Mouse (Mus musculus) cerebellum, adult 18-20 months (tissue): ENCODE measurements around the gene Car5b.
A peak's percentile ranks its signal among the peaks of the same experiment; 100 is the strongest.

Experiments used
- DNase-seq, 2 experiments: peaks; one replicate each; pipeline ENCODE4 v3.0.0; 2021

Gene Car5b

DNA sequence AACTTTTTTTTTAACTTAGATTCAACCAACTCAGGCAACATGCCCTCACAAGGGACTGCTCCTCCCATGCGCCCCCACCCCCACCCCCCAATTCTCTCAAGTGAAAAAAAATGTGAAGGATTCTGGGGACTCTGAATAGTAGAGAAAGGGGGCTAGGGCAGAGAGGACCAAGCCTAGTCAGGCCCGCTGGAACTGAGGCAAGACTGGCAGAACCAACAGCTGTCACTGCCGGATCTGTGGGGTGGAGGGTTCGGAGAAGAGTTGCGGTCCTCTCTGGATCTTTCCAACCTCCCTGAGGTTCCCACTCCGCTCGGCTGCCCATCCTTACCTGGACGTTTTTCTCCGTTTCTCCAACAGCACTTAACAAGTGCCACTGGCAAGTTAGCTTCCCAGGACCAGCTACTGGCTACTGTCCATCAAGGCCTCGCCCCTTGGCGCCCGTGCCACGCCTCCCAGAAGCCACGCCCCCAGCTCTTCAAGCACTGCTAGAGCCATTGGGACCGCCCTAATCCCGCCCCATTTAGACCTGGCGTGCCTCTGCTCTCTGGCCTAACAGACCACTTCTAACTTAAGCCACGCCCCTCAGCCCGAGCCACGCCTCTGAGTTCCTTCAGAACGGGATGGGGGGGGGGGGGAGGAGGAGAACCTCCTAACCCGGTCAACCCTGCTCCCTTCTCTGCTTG, at the start of gene Car5b:
Gene Car5b, minus strand, starts transcription at position 391 of the 683 bp plus-strand sequence.
- DNase-seq = peak; percentile 33 to 45

DNA sequence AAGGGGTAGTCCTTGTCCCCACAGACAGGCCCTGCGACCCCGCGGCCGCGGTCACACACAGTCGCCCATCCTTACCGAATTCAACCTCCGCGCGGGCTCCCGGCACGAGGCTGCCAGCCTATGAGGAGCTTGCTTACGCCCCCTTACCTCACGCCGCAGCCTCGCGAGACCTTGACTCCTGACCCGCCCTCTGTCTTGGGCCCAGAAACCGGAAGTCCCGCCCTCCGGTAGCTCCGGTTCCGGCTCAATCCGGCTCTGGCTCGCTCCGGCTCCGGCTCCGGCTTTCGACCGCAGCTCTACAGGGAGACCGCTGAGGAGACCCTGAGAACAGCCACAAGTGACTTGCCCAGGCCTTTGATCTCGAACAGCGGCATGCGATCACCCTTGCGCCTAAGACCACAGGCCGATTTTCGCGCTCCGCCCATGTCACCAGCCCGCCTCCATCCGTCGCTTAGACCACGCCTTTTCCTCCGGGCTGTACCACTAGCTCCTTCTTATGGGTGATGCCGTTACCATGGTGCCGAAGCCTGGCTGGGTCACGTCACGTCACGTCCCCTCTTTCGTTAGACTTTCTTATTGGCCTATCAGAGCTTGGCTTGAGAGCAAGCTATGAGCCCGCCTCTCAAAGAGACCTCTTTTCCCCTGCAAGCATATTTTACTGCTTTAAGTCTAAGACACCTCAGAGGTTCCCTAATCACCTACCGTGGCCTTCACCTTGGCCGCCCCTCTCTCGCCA, 48.4 kb upstream of the Car5b start, which contains the start of gene Siah1b:
Gene Siah1b, minus strand, starts transcription at position 454 of the 736 bp plus-strand sequence.
- DNase-seq = peak; percentile 91 to 93

DNA sequence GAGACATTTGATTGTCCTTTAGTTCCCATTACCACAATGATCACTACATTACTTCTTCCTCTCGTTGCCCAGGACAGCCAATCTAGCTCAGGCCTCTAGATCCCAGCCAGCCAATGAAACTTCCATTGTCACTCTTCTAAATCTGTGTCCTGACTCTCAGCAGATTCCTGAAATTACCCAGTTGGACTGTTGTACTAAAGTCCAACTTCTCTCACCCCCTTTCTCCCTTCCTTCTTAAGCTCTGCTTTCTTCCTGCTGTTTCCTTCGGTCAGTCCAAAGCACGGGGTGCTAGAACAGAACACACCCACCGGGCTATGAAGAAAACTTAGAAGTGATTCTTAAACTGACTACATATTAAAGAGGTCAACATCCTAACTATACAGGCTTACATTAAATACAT, 41.2 kb upstream of the Car5b start:
- no peak for DNase-seq

DNA sequence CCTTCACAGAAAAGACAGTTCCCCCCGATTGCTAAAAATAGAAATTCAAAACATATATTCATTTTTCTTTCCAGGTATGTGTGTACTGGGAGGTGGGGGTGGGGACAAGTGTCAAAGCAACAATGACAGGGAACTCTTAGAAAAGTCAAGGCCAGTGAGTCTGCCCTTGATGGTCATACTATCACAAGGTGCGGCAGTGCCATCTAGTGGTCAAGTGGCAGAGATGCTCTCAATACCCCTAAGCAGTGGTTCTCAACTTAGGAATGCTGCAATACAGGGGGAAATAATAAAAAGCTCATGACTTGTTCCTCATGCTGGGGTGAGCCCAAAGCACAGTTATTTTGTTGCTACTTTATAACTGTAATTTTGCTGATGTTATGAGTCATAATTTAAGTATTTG, 38.4 kb upstream of the Car5b start:
- peak; percentile 59 to 64 for DNase-seq

DNA sequence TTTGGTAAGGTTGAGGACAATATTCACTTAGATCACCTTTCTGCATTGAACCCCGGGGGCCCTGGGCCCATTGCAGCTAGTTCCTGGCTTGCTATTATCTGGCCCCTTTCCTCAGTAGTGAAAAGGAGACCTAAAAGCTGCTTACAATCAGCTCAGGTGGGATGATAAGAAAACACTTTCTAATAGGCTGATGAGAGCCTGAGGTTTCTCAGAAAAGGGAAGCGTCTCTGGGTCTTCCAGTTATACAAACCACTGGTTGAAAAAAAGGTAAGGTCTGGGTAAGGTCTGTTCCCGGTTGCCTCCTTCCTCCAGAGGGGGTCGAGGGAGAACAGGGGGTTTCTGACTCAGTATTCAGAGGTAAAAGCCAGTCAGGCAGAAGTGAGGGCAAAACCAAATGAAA, 31.3 kb upstream of the Car5b start:
- no peak for DNase-seq

DNA sequence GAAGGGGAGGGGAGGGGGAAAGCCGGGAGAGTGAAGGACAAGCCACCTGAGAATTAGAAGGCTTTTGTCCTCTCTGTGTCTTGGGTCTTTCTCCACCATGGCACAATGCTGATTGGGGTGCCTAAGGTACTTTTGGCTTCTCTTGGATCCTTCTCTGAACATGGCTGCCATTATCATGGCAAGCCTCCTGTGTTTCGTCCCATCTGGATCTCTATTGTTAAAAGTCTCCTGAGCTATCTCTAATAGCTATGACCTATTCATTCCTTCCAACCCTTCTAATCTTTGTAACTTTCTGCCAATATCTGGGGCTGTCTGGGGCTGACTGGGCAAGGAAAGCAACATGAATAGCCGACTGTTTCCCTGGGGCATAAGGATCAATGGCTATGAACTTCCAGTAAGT, 30.7 kb upstream of the Car5b start:
- no peak for DNase-seq

DNA sequence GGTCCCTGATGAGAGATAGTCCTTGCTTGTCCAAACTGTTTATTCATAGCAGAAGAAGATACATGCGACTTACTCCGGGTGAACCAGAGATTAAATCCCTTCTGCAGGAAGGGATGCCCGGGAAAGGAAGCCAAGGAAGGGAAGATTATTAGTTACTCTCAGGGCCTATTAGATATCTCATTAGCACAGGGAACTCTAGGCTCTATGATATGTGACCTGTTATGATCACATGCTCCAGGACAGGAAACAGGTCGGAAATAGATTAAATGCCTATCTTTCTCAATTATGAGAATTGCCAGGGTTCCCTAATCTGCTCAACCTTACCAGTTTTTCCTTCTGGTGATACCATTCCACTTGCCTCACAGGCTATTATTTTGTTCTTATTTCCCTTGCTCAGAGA, 27.9 kb upstream of the Car5b start:
- no peak for DNase-seq

DNA sequence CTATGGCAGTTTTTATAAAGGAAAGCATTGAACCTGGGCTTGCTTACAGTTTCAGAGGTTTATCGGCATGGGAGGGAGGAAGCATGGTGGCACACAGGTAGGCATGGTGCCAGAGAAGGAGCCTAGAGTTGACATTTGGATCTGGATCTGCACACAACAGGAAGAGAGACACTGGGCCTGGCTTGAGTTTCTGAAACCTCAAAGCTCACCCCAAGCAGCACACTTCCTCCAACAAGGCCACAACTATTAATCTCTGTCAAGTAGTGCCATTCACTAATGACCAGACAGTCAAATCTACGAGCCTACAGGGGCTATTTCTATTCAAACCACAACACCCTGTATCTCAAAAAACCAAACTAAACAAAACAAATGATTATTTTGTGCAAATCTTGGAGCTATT, 18.9 kb upstream of the Car5b start:
- DNase-seq = no peak

DNA sequence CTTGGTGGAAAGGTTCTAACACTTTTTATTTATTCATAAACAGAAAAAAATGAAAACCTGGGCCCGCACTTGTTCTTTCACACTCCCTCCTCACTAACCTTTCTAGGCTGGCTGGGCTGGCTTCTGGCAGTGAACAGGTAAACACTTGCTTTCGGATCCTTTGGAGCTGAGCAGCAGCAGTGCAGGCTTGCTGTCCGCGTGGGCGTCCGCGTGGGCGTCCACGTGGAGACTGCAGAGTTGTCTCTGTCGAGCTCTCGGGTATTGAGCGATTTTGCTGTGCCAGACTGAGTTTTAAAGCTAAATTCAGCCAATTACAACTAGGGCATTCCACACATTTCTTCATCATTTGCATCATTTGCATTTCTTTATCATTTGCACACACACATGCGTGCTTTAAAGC, 14.3 kb upstream of the Car5b start:
- DNase-seq = no peak

DNA sequence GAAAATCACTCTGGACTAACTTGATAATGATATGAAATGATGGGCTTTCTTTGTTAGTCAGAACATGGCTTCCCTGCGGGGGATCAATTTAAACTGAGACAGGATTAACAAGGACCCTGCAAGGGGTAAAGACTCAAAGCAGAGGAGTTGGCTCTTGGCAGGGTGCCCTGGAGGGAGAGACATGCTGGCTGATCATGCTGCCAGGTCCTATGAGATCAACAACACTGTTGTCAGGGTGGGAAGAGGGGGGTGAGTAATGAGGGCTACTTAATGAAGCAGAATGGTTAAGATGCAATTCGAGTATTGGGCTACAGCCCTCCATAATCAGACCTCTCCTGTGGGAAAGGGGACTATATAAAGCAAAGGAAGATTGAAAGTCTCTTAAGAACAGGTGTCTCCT, 11.1 kb upstream of the Car5b start:
- DNase-seq = no peak

DNA sequence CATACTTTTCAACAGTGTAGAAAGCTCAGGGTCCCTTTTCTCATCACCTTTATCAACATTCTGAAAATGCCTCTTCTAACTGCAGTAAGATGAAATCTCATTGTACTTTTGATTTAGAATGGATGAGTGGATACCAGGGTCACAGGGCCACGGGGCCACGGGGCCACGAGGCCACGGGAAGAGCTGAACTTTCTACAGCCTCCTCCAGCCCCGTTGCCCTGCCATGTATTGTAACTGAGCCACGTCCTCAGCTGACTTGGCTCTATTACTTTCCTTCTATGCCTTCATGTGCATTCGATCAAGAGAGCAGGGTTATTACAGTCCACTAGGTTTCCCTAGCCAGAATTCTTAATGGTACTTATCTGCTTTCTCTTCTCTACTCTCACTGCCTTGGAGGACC, 8.1 kb upstream of the Car5b start:
- DNase-seq = no peak

DNA sequence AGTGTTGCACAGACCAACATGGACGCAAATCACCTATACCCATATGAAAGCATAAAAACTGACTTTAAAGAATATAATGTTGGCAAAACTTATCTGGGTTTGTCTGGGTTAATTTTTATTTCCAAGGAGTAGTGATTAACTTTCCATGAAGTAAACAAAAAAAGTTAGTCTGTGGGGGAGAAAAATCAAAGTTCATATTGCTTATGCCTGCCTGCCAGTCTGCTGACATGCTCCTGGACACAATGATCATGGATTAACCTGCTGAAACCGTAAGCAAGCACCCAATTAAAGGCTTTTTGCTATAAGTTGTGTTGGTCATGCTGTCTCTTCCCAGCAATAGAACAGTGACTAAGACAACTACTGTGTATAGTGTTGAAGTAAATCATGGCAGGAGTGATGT, 7.6 kb upstream of the Car5b start:
- DNase-seq = no peak

DNA sequence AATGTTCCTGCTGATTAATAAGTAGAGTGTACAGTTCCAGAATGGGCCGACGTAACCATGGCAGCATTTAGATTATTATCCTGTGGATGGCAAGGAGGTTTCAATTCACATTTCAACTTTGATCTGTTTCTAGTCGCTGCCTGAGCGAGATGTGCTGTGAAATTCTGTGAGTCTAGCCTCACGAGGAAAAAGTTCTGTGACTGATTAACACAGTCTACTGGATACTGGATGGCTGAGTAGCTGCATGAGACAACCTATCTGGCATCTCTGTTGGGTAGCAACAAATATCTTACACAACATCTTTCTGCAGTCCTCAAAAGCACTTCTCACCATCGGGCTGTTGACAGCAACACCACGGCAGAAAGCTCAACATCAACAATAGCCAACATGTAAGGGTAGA, 4.7 kb upstream of the Car5b start:
- DNase-seq = no peak

DNA sequence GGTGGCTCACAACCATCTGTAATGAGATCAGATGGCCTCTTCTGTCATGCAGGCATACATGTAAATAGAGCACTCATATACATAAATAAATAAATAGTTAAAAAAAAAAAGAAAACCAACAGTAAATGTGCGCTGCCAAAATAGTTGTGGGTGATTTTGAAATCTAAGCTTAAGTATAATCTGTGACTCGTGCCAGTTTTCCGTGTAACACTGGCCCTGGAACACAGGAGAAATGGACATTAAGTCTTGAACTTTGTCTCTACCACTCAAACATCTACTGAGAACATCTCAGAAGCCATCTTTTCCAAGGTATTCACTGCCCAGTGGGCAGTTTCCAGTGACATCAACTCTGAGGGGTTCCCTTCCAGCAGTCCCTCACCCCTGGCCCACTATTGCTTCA, 12.2 kb downstream of the Car5b start:
- DNase-seq = no peak

DNA sequence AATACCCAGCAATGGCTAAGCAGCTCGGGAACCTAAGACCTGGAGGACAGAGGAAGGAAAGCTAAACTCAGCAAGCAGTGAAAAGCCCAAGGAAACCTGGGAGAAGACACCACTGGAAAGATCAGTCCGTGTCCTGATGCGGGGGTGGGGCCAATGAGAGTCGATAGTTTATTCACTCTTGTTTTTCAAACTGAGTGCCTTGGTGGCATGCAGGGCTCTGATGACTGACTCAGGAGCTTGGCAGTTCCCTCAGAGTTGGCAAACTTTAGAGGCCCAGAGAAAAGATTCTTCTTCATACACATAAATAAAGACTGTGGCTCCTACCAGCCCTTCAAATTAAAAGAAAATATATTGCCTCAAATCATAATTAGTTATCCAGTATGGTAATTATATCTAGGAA, 12.8 kb downstream of the Car5b start:
- DNase-seq = no peak

DNA sequence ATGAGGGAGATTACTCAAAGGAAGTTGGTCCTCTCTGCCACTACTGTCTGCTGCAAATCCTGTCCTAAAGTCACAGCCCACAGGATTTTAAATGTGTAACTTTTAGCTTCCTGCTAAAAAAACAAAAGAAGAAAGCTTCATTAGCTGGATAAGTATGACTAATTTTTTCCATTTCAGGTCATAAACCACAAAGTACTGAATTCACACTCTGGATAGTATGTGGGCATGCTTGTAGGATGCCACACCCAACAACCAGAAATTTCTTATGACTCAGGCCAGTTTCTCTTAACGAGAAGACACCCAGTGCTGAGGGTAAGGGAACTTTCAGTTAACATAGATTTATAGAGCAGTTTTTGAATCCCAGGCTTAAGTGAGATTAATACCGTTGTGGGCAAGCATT, 14.5 kb downstream of the Car5b start:
- DNase-seq = no peak

DNA sequence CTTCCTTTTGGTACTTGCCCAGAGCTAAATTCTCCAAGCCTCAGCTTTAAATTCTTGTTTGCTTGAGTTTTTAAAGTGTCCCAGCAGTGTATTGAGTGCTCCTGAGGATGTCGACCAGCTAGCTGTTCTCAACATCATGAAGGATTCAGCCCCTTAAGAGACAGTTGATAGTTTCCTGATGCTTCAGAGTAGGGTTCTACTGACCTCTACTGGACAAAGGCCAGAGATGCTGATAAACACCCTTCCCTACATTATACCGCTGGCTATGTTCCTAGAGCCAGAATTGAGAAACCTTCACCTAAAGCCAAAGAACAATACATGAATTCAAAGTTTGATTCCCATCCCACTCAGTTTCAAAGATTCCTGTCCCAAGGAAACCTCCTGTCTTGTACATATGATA, 23.0 kb downstream of the Car5b start:
- peak; percentile 3 to 13 for DNase-seq

DNA sequence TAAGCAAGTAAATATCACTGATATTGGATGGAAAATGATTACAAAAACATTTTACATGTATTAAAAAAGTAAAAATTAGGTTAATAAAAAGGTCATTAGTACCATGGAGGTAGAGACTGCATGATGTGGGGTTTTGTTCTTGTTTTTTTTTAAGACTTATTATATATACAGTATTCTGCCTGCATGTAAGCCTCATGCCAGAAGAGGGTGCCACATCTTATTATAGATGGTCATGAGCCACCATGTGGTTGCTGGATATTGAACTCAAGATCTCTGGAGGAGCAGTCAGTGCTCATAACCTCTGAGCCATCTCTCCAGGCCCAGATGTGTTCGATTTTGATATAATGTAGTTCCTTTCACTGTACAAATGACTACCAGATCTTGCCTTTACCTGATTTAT, 27.9 kb downstream of the Car5b start:
- no peak for DNase-seq

DNA sequence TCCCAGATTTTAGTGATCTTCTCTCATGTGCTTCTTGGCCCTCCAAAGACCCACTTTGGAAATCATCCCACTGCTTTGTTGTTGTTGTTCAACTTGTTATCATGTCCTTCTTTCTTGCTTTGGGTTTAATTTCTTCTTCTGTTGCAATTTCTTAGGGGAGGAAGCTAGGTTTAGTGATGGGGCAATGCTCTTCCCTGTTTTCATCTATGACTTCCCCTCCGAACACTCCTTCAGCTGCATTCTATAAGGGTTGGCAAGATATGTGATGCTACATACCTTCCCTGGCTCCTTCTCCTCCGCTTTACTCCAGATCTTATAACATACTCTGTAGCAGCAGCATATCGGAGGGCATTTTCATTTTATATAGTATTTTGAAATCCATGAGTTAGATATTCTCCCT, 31.0 kb downstream of the Car5b start:
- no peak for DNase-seq

DNA sequence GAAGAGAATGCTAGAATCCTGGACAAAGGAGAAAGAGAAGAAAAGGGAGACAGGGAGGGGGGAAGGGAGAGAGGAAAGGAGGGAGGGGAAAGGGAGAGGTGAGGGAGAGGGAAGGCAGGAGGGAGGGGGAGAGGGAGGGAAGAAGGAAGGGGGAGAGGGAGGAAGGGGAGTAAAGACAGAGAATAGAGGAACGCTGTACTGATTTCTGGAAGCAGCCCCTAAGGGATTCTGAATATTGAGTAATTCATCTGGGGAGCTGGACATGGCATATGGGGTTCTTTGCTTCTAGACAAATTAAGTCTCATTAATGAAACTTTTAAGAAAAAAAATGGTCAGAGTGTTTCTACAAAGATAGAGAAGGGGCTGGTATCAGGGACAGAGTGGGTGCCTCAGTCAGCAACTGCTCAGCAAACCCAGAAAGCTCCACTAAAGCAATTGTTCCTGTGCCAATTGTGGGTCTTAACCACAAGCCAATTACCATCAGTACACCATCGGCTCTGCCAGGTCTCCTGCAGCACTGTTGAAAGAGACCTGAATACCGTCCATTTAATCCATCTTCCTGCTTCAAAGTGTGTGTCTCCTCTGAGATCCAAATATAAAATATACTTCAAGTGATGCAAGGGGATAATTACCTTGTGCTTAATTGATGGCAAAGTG, 40.0 kb downstream of the Car5b start:
- DNase-seq = no peak

DNA sequence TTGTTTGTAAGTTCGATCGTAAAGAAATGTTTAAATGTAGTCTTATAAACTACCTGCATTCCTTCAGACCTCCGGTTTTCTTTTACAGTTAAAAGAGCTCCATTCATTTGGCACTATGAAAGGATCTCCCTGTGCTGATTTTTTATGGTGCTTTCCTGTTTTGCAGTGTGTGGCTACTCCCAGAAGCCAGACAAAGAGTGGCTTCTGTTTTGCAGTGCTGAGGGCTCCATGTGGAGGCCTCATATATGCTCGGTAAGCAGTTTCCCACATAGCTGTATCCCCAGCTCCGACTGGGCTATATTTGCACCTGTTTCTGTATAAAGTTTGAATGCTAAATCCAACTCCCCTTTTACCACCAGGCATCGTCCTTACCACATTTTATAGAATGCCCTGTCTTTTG, 45.7 kb downstream of the Car5b start:
- DNase-seq = no peak

DNA sequence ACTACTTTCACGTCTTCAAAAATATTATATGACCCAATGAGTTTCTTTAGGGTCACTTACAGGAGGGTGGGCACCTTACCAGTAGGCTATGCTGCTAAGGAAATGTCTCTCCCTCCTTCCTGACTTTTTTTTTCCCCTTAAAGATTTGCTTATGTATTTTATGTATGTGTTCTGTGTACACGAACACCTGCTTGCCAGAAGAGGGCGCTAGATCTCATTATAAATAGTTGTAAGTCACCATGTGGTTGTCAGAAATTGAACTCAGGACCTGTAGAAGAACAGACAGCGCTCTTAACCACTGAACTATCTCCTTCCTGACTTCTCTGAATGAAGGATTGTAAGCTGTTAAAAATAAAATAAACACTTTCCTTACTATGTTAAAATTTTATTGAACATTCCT, 46.3 kb downstream of the Car5b start:
- DNase-seq = no peak

DNA sequence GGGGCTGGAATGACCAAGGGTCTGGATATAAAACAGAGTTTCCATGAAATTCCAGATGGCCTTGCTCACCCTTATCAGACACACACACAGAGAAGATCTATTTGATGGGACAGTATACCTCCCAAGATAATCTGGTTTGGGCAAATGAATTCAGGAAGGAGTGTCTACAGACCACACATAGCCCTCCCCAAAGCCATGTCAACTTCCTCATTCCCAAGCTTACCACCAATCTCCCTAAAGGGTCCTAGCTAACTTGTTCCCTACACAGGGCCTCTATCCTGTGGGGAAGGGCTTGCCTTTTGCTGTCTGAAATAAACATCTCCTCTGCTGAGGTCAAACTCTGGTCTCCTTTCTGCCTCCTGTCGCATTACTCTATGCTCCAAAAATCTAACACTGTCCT, 46.7 kb downstream of the Car5b start:
- DNase-seq = no peak

DNA sequence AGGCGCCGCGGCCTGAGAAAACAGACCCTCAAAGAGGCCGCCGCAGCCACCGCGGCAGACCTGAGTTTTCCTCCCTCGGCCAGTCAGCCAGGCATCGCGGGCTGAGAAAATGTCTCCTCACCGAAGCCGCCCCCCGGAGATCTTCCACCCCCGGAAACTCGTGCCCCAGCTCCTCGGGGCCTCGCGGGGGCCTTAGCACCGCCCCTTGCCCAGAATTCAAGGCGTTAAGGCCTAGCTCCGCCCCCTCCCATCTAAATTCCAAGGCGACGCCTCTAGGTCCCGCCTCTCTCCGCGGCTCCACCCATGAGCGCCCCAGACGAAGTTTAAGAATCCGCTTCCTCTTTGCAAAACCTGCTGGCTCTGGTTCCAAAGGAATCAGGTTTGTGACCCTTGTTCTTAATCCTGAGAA, 69.3 kb downstream of the Car5b start, which contains the start of gene Zrsr2:
Gene Zrsr2, minus strand, starts transcription at position 195 of the 409 bp plus-strand sequence.
- DNase-seq = peak; percentile 70 to 84
